Mouse (Mus musculus) G1E-ER4 (cell line): Measurements from ENCODE around the gene Rbsn. TPM values are rescaled to one million over a fixed set of nuclear protein-coding genes. Genes with fewer than 3 reads are reported as not detected.

Source experiments
- GATA1 ChIP-seq: IDR thresholded peaks from one replicate; pipeline ENCODE4 v1.8.0; 2012; ENCODE audit warnings: low read length, inconsistent platforms
- polyA plus RNA-seq: library from polyadenylated mRNA; stranded (reverse); fragments of >175 nt; gene quantifications from 2 replicates; pipeline ENCODE4 v1.2.3, GENCODE M21; 2012

The Rbsn gene
- polyA plus RNA-seq, 1 experiment, result 7.8 TPM

DNA sequence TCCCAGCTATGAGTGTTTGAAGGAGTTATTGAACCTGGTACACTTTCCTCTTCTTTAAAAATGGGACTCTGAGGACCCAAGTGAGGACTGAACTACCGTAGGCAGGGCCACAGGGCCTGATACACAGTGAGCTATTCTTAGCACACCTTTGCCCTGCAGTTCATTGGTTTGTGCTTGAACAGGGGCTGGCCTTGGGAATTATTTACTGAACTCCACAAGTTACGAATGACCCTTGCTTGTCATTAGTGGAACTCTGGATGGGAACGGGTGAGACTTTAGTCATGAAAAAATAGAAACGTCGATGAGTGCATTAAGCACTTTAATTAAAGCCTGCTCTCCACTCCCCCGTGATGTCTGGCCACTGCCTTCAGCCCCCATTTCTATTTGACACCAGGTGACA is 6.9 kb upstream of the Rbsn start:
- TF ChIP-seq GATA1, result no peak

DNA sequence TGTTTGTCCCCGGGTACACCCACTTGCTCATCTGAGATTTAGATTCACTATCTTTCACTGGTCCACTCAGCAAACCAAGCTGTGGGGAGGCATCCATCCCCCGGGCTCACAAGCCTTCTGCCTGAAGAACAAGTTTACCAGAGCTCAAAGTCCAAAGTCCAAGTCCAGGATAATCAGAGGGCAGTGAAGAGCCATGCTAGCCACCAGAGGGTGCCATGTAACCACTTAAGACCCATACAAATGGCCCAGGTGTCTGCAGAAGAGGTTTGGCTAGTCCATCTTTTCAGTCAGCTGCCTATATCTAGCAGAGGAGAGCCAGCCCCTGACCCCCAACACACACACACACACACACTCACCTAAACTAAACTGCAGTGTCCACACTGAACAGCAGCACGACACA is 4.7 kb upstream of the Rbsn start:
- no peak for TF ChIP-seq GATA1

DNA sequence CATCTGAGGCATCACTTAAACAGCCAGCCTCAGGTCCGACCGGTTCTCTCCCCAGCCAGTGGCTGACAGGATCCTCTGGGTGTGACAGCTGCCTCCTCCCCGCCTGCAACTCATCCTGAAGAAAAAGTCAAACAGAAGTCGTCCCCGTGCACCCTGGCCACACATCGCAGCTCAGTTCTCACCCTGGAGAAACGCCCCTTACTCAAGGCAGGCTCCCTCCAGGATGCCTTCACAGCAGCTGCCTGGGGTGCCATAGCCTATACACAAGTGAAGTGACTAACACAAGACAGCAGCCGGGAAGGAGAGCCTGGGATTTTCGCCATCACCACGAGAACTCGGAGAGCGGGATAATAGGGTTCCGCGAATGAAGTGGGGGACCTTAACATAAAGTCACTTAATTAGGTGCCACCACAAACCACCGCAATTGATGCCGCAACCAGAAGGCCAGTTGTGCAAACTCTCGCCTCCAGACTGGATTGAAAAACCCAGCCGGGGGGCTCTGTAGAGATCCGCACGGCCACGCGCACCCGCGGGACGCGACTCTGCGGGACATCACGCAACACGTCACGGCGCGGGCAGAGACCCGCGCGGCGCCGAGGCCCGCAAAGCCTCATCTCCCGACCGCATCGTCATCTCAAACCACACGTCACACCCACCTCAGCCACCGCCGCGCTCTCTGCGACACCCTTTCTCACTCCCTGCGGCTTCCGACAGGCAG is 511 bp downstream of the Rbsn start:
- no peak for TF ChIP-seq GATA1

DNA sequence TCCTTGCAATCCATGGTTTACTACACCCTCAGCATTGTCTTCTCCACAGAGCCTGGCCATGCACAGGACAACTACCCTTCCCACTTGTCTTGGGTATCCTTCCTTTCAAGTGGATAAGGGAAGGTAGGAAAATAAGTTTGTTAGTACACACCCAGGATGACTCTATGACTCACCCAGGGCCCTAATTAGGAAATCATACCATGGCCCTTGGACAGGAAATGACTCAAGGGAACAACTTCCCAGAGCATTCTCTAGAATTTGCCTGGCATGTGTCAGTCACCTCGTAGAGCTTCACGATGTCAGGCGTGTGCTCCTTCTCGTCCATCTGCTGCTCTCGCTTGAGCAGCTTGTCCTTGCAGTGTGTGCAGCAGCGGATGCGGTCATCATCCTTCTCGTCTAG is 15.3 kb downstream of the Rbsn start:
- no peak for TF ChIP-seq GATA1

DNA sequence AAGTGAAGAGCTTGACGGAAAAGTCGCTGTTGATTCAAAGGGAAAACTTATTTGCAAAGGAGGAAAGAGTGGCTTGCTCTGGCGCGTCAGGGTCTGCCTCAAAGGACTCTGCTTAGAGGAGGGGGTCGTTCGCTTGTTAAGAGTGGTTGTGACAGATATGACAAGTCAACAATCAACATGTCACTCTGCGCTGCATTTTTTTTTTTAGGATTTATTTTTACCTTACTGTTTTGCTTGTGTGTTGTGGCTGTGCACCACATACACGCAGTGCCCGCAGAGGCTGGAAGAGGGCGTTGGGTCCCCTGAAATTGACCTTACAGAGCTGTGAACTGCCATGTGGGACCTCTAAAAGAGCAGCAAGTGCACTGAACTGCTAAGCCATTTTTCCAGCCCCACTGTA is 30.5 kb downstream of the Rbsn start:
- TF ChIP-seq GATA1, result no peak

DNA sequence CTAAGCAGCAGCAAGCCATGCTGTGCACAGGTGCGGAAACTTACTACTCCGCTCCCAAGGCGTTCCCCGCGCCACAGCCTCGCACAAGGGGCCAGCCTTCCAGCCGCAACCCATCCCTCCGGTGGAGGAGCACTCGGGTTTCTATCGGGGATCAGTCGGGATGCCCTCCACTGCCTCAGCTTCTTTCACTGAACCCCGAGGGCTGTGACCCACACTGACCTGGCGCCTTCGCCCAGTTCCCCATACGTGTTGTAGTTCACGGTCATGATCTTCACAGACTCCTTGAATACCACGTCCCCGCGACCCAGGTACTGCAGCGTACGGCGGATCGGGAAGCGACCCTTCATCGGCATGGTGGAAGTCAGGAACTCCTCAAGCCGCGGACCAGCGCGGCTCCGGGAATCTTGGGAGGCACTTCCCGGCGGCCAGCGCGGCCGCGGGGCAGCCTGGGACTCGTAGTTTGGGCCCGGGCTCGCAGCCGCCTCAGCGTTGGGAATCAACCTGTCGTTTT is 31.0 kb downstream of the Rbsn start, which contains the start of gene Mrps25:
TSS of gene Mrps25 (minus strand) at position 413 of the 511 bp plus-strand sequence.
- no peak for TF ChIP-seq GATA1

DNA sequence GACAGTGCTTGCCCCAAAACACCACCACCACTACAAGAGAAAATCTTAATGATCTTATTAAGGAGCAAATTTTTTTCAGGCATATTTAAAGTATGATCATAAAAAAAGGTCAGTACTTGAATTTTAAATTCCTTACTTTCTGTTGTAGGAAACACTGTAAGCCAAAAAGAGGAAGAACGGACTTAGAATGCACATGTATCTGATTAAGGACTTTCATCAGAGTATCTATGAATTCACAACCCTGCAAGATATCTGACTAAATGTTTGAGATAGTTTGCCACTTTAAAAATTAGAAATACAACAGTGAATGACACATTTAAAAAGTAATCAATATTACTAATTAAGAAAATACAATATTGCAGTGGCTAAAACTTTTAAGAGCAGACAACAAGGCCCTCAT is 38.3 kb downstream of the Rbsn start:
- TF ChIP-seq GATA1, result no peak

DNA sequence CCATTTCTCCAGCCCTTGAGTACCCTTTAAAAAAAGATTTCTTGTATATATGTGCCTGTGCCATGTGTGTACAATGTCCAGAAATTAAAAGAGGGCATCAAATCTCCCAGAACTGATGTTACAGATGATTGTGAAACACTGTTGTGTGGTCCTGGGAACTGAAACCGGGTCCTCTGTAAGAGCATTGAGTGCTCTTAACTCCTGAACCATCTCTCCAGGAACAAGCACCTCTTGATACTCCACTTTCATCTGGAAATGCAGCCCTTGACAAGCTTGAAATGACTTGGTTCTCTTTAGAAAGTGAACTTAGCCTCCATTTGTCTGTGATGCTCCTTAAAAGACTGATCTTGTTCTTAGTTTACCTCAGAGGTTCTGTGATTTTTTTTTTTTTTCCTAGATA is 52.0 kb downstream of the Rbsn start:
- no peak for TF ChIP-seq GATA1

DNA sequence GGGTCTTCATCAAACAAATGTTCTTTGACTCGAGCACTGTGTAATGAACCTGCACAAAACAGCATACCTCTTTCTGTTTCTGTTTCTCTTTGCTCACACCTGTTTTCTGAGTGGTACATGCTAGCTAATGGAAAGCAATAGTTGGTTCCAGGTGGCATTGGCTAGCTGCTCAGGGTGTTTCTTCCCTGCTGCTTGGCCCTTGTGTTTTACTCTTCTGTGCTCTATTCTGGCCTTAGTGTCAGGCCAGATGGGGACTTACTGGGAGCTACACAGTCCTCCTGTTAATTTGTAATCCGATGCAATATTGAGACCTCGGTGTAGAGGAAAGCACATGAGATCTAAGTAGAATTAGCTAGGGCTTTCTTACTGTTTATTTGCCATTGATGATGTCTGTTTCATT is 55.9 kb downstream of the Rbsn start:
- TF ChIP-seq GATA1, result no peak

DNA sequence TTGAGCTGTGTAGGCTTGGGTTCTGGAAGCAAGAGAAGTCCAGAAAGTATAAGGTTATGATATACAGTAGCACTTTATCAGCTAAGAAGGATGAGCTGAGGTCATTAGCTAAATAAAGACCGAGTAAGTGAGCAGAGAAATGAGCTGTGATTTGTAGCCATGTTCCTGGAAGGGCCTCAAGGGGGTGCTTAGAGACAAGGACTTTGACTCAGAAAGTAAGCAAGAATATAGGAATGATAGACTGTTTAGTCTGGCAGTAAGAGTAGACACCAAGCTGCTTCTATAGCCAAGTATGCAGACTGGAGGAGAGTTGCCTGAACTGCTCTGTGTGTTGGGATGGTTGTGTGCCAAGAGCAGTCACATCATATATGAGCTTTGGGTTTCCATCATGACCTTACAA is 61.0 kb downstream of the Rbsn start:
- TF ChIP-seq GATA1, result no peak

DNA sequence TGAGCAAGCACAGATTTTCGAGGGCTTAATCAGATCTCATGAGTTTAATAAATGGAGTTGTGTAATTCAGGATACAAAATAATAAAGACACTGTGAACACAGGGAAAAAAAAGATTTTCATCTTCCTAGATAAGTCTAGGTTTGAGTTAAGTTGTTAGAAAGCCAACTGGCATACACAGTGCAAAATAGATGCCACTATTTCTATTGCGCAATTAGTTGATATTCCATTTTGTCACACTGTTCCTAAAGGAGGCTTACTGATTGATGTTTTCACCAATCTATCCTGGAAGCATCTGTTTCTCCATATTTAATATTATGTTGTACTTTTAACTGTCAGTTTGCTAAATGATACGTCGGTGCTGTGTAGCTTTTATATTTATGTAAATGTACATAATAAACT is 68.8 kb downstream of the Rbsn start:
- TF ChIP-seq GATA1, result no peak

Other genes starting within 250 kb of the Rbsn start
- gene Fgd5, start 236.0 kb downstream of the Rbsn start, polyA plus RNA-seq, result not detected in 2 replicates
- 6.3 and 7.3 TPM in 2 replicates for gene Nr2c2, start 123.5 kb downstream of the Rbsn start, polyA plus RNA-seq
- 12.9 and 14.2 TPM in 2 replicates for gene Mrps25, start 30.9 kb downstream of the Rbsn start, polyA plus RNA-seq
- not detected in 2 replicates for gene Trh, start 29.7 kb upstream of the Rbsn start, polyA plus RNA-seq